Mouse (Mus musculus) myocyte (in vitro differentiated cells): ENCODE measurements around the gene Pacsin1. TPM values are rescaled to one million over a fixed set of nuclear protein-coding genes. Genes with fewer than 3 reads are reported as not detected.

Experiments
- H3K27me3 ChIP-seq: one replicate; pipeline ENCODE4 v1.6.1; 2011; ENCODE audit not compliant: control insufficient read depth, insufficient read depth, insufficient read length
- H3K36me3 ChIP-seq: one replicate; pipeline ENCODE4 v1.6.1; 2011; ENCODE audit not compliant: control insufficient read depth, insufficient read depth
- H3K4me2 ChIP-seq: one replicate; pipeline ENCODE4 v1.6.1; 2011; ENCODE audit warnings: low read depth, control low read depth
- H3K4me3 ChIP-seq: one replicate; pipeline ENCODE4 v1.5.1; 2011; ENCODE audit warnings: mild to moderate bottlenecking, control low read depth, moderate library complexity
- H3K79me2 ChIP-seq: one replicate; pipeline ENCODE4 v1.6.1; 2011; ENCODE audit not compliant: control insufficient read depth, insufficient read depth
- H3ac ChIP-seq: one replicate; pipeline ENCODE4 v1.6.1; 2011; ENCODE audit not compliant: control insufficient read depth, insufficient read length
- CEBPB ChIP-seq: IDR thresholded peaks from 2 replicates; pipeline ENCODE4 v1.6.1; 2011; ENCODE audit warnings: mild to moderate bottlenecking, moderate library complexity; ENCODE audit not compliant: poor library complexity, insufficient read depth, severe bottlenecking
- E2F4 ChIP-seq: IDR thresholded peaks from one replicate; pipeline ENCODE4 v1.6.1; 2011; ENCODE audit warnings: mild to moderate bottlenecking, control low read depth, moderate library complexity; ENCODE audit not compliant: insufficient read depth
- MAX ChIP-seq: IDR thresholded peaks from one replicate; pipeline ENCODE4 v1.6.1; 2011; ENCODE audit warnings: low read depth, mild to moderate bottlenecking, control low read depth
- MYOD1 ChIP-seq, 3 experiments: IDR thresholded peaks; one replicate each; pipeline ENCODE4 v1.6.1; 2011; ENCODE audit warnings: control low read depth in 2 of 3, low read depth in 2 of 3, mild to moderate bottlenecking in 2 of 3, moderate library complexity in 1 of 3; ENCODE audit not compliant: insufficient read length in 2 of 3, control insufficient read depth in 1 of 3
- MYOG ChIP-seq, 3 experiments: IDR thresholded peaks; one replicate each; pipeline ENCODE4 v1.6.1; 2011; ENCODE audit warnings: control low read depth in 2 of 3, low read depth in 2 of 3, mild to moderate bottlenecking in 2 of 3; ENCODE audit not compliant: insufficient read length in 2 of 3, control insufficient read depth in 1 of 3, insufficient read depth in 1 of 3
- POLR2A ChIP-seq: IDR thresholded peaks from one replicate; pipeline ENCODE4 v1.6.1; 2011; ENCODE audit warnings: low read depth, mild to moderate bottlenecking, control low read depth, moderate library complexity; ENCODE audit not compliant: insufficient read length
- POLR2AphosphoS2 ChIP-seq: IDR thresholded peaks from one replicate; pipeline ENCODE4 v1.6.1; 2011; ENCODE audit warnings: low read depth, control low read depth; ENCODE audit not compliant: insufficient read length
- REST ChIP-seq: IDR thresholded peaks from one replicate; pipeline ENCODE4 v1.6.1; 2011; ENCODE audit warnings: mild to moderate bottlenecking, control low read depth, moderate library complexity; ENCODE audit not compliant: insufficient read depth, insufficient read length
- SRF ChIP-seq: IDR thresholded peaks from one replicate; pipeline ENCODE4 v1.6.1; 2011; ENCODE audit warnings: low read depth; ENCODE audit not compliant: control insufficient read depth, insufficient read length
- TCF12 ChIP-seq: IDR thresholded peaks from one replicate; pipeline ENCODE4 v1.6.1; 2011; ENCODE audit warnings: mild to moderate bottlenecking, control low read depth; ENCODE audit not compliant: poor library complexity, insufficient read depth, severe bottlenecking
- TCF3 ChIP-seq: IDR thresholded peaks from one replicate; pipeline ENCODE4 v1.6.1; 2011; ENCODE audit warnings: low read depth, control low read depth; ENCODE audit not compliant: insufficient read length
- USF1 ChIP-seq: IDR thresholded peaks from one replicate; pipeline ENCODE4 v1.6.1; 2011; ENCODE audit warnings: low read depth, mild to moderate bottlenecking, control low read depth, moderate library complexity
- polyA plus RNA-seq: library from polyadenylated mRNA; unstranded; fragments of >200 nt; fragmentation: generic; extraction: Trizol; gene quantifications from one replicate; pipeline ENCODE4 v1.2.1, GENCODE M21; 2012; ENCODE audit warnings: missing spikeins

Pacsin1 gene
- polyA plus RNA-seq, 1 experiment, result 3.0 TPM

- Histone ChIP-seq H3K27me3 (no peaks in the 10 kb centered on the region), H3K79me2 (no peaks in the 10 kb centered on the region)
Observed at GRCm38 (mm10) chr17:27707954-27708661, 52.8 kb downstream of the Pacsin1 start.

DNA sequence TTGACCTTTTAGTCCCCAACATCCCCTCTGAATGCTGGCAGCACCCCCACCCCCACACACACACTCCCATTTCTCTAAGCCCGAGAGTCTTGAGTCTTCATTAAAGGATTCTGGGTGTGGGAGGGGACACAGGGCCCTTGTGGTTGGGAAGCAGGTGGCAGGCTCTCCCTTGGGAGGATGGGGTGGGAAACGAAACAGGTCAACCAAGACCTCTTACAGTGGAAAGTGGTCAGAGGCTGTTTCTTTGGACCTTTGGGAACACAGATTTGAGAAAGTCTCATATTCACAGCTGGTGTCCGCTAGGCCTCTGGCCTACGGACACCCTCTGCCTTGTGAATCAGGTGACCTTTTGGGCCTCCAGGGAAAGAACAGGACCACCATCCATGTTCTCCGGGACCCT, 54.3 kb downstream of the Pacsin1 start:
- Histone ChIP-seq H3K79me2 (no peaks in the 10 kb centered on the region), H3K4me3 (no peak overlapping the region), H3K27me3 (peaks cover 8% of the 10 kb centered on the region), H3K36me3 (no peaks in the 10 kb centered on the region), H3ac (no peak overlapping the region), H3K4me2 (no peak overlapping the region)
- TF ChIP-seq MYOD1 (IDR thresholded peaks at IDR 0.05; ENCODE audit: control insufficient read depth in 1 of 3, insufficient read length in 2 of 3, low read depth in 2 of 3) (no peak), MAX (no peak)

More at GRCm38 (mm10) chr17:27707954-27708661, 52.8 kb downstream of the Pacsin1 start:
- Histone ChIP-seq H3K4me3 (no peak overlapping the region), H3K4me2 (no peak overlapping the region), H3ac (no peak overlapping the region), H3K36me3 (no peaks in the 10 kb centered on the region)
- TF ChIP-seq MYOG (IDR thresholded peaks at IDR 0.05; ENCODE audit: control insufficient read depth in 1 of 3, insufficient read depth in 1 of 3, insufficient read length in 2 of 3, low read depth in 2 of 3) (no peak), MYOD1 (IDR thresholded peaks at IDR 0.05; ENCODE audit: control insufficient read depth in 1 of 3, insufficient read length in 2 of 3, low read depth in 2 of 3) (peak in 1 of 3 experiments; percentile 22)

DNA sequence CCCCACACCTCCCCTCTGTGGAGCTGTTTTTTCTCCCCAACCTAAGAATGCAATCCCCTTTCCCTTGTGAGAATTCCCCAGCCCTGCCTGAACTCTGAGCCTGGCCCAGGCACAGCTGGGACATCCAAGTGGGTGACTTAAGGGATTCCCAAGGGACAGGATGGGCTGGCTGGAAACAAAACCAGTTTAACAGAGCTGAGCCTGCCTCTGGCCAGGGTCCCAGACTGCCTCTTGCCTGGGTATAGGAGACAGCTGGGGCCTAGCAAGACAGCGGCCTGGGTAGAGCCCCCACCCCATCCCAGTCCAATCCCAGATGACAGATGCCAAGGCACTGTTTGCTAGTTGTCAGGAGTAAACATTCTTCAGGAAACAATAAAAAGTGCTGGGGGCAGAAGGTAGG, 57.5 kb downstream of the Pacsin1 start:
- no peaks in the 10 kb centered on the region for H3K79me2 ChIP-seq
- no peaks in the 10 kb centered on the region for H3K36me3 ChIP-seq
- no peak overlapping the region for H3K4me2 ChIP-seq
- peak in 1 of 3 experiments; percentile 60 for TF ChIP-seq MYOG (IDR thresholded peaks at IDR 0.05; ENCODE audit: control insufficient read depth in 1 of 3, insufficient read depth in 1 of 3, insufficient read length in 2 of 3, low read depth in 2 of 3)
- TF ChIP-seq POLR2AphosphoS2, result no peak
- no peak overlapping the region for H3K4me3 ChIP-seq
- peaks cover 26% of the 10 kb centered on the region for H3K27me3 ChIP-seq
- H3ac ChIP-seq, result no peak overlapping the region

DNA sequence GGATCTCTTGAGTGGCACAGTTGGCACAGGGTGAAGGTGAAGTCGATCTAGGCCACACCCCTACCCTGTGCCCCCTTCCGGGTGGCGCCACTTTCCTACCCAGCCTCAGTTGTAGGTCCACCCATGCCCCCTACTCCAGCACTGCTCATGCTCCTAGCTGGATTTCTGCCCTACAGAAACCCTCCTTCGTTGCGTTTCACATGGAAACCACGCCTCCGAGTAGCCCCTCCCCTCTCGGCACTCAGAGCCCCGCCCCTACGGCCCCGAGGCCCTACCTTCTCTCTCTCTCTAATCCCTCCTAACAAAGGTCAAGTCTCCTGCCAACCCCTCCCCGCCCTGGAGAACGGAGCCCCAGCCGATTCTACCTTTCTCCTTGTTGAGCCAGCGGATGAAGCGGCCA, 61.5 kb downstream of the Pacsin1 start:
- no peak overlapping the region for H3K4me2 ChIP-seq
- H3K36me3 ChIP-seq, result no peaks in the 10 kb centered on the region
- H3K79me2 ChIP-seq, result no peaks in the 10 kb centered on the region
- H3ac ChIP-seq, result no peak overlapping the region
- no peak overlapping the region for H3K4me3 ChIP-seq
- H3K27me3 ChIP-seq, result peaks cover 53% of the 10 kb centered on the region
- TF ChIP-seq POLR2A (no peak), CEBPB (no peak), TCF3 (no peak), SRF (no peak), MAX (no peak), E2F4 (no peak), MYOD1 (IDR thresholded peaks at IDR 0.05; ENCODE audit: control insufficient read depth in 1 of 3, insufficient read length in 2 of 3, low read depth in 2 of 3) (no peak), TCF12 (no peak), USF1 (no peak), POLR2AphosphoS2 (no peak), REST (no peak), MYOG (IDR thresholded peaks at IDR 0.05; ENCODE audit: control insufficient read depth in 1 of 3, insufficient read depth in 1 of 3, insufficient read length in 2 of 3, low read depth in 2 of 3) (no peak)

DNA sequence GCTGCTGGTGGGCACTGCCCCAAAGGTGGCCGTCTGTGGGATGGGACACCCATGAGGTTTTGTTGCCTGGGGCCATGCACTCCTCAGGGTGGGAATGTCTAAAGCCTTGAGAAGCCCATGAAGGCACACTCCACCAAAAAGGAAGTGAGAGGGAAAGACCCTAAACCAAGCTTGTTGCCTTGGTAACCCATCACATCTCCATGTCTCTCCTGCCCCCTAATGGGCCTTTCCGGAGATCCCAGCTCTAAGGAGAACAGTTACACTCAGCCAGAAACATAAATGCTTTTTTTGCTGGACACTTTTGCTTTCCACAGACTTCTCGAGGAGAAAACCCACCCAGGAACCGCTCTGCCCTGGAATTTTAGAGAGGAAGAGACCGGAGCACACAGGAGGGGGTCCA, 62.9 kb downstream of the Pacsin1 start:
- H3K79me2 ChIP-seq, result no peaks in the 10 kb centered on the region
- H3K27me3 ChIP-seq, result peaks cover 59% of the 10 kb centered on the region
- no peaks in the 10 kb centered on the region for H3K36me3 ChIP-seq
- no peak overlapping the region for H3ac ChIP-seq
- H3K4me2 ChIP-seq, result no peak overlapping the region
- TF ChIP-seq SRF (no peak), REST (no peak), POLR2AphosphoS2 (no peak), POLR2A (no peak), MYOD1 (IDR thresholded peaks at IDR 0.05; ENCODE audit: control insufficient read depth in 1 of 3, insufficient read length in 2 of 3, low read depth in 2 of 3) (no peak)
- no peak overlapping the region for H3K4me3 ChIP-seq

GRCm38 (mm10) chr17:27719663-27720062, 64.4 kb downstream of the Pacsin1 start:
- TF ChIP-seq REST (no peak), TCF12 (no peak), USF1 (no peak), POLR2AphosphoS2 (no peak), POLR2A (no peak), E2F4 (no peak), MAX (no peak), CEBPB (no peak), SRF (no peak), MYOG (IDR thresholded peaks at IDR 0.05; ENCODE audit: control insufficient read depth in 1 of 3, insufficient read depth in 1 of 3, insufficient read length in 2 of 3, low read depth in 2 of 3) (no peak), TCF3 (no peak), MYOD1 (IDR thresholded peaks at IDR 0.05; ENCODE audit: control insufficient read depth in 1 of 3, insufficient read length in 2 of 3, low read depth in 2 of 3) (no peak)
- Histone ChIP-seq H3K36me3 (no peaks in the 10 kb centered on the region), H3K27me3 (peaks cover 55% of the 10 kb centered on the region), H3K79me2 (no peaks in the 10 kb centered on the region), H3K4me2 (no peak overlapping the region), H3ac (no peak overlapping the region), H3K4me3 (no peak overlapping the region)
